Mouse (Mus musculus): ENCODE measurements at regions not wholly inside any gene's neighbourhood (a gene's known extent, or its start where the extent isn't known, plus 50 kb on each side); places are given as distances from the start of the nearest gene placed in this dataset.
A peak's percentile ranks its signal among the peaks of the same experiment; 100 is the strongest.

- no peak for DNase-seq
Observed at GRCm38 (mm10) chr13:85570886-85571527, 282.1 kb upstream of the Rasa1 start.

DNA sequence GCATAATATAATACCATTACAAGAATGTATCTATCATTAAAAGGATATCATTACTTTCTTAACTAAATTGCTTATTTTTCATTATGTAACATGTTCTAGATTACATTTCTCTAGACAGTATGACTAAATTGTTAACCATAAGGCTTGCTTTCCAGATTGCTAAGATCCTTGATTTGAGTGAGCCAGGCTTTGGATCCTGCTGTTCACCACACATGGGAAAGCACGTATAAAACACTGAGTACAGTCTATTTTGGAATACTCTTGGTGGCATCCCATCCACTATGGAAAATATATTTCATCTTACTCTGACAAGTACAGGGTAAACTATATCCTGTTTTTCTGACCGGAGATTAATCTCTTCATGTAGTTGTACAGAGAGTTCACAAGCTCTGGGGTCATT lies 268.9 kb upstream of the Rasa1 start:
- no peak for DNase-seq

- DNase-seq = peak; percentile 70
Observed at GRCm38 (mm10) chr13:85556101-85556853, 267.3 kb upstream of the Rasa1 start.

DNA sequence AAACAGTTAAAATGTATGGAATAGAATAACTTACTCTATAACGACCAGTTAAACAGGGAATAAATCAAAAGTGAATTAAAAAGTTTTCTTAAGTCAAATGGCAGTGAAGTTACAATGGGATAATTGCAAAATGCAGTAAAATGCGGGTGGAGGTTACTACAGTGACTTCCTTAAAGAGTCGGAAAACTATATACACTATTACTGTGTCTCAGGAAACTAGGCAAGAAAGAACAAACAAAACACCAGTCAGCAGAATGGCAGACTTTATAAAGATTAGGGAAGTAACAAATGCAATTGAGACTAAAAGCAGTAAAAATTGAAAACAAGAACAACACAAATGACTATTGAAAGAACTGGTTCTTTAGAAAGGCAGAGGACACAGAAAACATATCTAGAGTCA lies 264.1 kb upstream of the Rasa1 start:
- no peak for DNase-seq

GRCm38 (mm10) chr13:85509671-85510070 lies 220.7 kb upstream of the Rasa1 start:
- DNase-seq = no peak

DNA sequence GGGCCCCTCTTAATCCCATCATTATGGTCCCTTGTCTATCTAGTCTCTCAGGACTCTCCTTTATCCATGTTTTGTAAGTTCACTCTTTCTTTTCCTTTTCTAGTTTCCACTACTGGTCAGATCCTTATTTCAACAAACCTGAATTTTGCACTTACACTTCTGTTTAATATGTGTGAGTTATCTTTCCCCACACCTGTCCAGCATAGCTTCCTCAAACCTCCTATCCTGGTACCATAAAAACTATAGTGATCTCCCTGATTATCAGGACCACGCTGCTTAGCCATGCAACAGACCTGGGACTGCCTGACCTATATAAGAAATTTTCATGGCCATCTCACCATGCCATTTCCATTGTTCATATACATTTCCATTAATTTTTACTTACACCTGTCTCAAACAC lies 219.6 kb upstream of the Rasa1 start:
- DNase-seq = no peak

DNA sequence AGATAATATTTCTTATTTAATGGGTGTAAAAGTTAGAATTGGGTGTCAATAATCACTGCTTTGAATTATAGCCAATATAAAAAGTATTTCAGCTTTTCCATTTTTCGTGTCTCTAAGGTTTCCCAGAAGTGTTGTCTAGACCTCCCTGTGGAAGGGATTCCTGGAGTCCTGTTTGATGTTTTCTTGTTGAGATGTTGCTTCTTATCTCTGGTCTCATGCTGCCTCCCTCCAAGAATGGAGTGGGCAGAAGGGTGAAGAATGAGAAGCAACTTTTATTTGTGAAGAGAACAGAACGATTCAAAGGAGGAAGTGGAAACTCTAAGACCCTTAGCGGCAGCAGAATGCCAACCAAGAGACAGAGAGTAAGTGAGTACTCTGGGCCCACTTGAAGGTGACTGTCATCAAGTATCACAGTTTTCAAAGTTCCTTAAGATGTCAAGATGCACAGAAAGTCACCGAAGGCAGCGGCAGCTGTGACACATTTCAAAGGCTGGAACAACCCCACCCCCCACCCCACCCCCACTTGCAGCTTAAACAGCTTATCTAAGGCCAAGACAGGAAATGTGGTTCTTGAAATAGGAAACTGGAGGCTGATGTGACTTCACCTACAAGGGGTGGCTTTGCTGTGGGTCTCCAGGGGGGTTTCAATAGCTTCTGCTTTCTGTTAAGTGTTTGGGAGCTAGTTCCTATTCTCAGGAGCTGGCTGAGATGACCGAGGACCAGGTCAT lies 218.6 kb upstream of the Rasa1 start:
- no peak for DNase-seq

DNA sequence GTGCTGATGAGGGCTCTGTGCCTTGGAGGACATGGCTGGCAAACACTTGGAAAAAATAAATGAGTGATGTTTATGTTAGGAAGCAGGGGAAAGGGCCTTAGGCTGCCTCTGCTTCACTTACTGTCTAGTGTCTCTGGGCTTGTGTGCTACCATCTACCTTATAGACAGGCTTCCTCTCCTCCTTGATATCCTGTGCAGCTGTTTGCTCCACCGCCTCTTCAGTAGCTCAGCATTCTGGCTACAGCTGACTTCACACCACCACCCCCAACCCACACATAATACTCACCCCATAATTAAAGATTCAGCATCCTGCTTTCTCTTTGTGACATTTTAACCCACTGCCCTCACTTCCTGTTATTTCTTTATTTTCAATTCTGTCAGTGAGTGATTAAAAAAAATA lies 217.9 kb upstream of the Rasa1 start:
- no peak for DNase-seq

DNA sequence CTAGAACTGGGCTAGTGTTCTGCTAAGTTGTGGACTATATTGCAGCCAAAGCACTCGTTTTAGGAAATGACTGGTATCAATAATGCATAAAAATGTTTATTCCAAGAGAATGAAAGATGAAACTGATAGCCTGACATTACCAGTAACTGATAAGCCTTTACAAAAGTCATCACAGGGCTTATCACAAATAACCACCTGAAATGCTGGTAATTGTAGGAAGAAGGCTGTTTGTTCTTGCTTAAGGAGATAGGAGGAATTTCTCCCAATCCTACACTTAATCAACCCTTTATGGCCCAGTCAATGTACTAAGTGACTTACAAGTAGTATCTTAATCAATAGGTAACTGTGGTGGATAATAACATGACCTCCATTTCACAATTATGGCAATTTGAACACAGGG lies 217.1 kb upstream of the Rasa1 start:
- DNase-seq = no peak

DNA sequence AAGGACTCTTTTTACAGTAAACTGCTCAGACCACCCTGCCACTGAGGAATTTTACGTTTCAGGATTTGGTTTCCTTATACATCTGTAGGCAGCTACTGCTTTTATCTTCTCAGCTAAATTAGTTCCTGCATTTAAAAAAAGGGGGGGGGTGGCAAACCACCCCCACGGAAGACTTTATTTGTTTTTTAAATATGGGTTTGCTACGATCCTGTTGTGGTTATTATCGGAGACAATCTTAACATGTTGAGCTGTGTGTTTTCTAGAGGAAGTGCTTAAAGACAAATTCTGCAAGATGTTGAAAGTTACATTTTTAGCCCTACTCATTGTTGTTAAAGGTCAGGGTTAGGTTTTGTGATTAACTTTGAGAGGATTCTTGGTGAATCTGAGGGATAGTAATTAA lies 216.1 kb upstream of the Rasa1 start:
- no peak for DNase-seq

- DNase-seq = no peak
Observed at GRCm38 (mm10) chr13:85504001-85504400, 215.1 kb upstream of the Rasa1 start.

DNA sequence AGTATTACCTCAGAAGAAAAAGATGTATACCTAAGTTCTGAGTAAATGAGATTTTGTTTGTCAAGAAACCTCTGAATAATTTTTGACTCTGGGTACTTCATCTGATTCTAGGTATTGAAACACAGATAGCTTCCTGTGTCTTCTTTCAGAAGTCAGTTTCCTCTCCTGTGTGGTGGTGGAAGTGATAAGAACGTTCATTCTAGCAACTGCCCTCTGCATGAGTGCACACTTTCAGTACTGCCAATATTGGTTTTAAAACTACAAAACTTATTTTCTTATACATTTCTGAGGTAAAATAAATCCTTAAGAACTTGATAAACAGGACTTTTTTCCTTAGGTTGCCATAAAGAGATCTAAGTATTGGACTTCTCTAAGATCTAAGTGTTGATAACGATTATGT lies 209.8 kb upstream of the Rasa1 start:
- DNase-seq = no peak

GRCm38 (mm10) chr13:85484790-85485189 lies 195.9 kb upstream of the Rasa1 start:
- no peak for DNase-seq

GRCm38 (mm10) chr13:85483348-85483747 lies 194.4 kb upstream of the Rasa1 start:
- no peak for DNase-seq

- DNase-seq = no peak
Observed at GRCm38 (mm10) chr13:85479405-85479804, 190.5 kb upstream of the Rasa1 start.

DNA sequence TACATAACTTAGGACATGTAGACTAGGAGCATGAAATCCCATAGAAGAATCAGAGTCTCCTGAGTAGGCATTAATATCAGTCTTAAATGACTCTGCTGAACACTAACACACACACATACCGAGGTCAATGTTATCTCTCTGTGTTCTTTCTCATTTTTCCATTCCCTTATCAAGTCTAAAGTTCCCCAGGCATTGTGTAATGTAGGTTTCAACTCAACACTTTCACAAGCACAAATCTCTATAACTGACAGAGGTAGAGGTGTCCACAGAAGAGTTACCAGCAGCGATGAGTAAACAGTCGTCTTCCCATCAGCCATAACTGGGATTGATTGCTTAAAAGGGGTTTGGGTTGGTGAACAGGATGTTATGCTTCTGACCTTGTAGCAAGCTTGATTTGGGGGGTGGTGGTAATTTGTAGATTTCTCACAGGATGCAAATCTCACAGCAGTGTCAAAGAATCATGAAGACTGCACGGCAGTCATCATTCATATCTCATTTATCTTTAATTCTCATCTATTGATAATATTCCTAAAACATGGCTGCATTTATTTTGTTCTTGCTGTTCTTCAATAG lies 187.4 kb upstream of the Rasa1 start:
- no peak for DNase-seq

GRCm38 (mm10) chr13:85471340-85471739 lies 182.4 kb upstream of the Rasa1 start:
- DNase-seq = no peak

DNA sequence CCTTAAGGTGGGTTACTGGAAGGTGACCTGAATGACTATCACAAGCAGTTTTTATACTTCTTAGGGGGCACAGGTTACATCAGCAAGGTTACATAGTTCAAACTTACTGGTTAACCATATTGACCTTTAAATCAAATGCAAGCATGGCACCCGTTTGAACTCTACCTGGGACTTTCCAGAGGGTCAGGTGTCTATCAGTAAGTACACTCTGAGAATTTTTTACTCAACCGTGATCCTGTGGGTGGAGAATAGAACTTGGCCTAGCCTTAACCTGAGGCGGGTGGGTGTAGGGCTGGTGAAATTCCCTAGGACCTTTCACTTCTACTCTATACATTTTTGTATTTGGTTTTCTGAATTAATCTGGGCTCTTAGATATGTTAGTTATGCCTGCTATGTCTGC lies 170.5 kb upstream of the Rasa1 start:
- DNase-seq = no peak

DNA sequence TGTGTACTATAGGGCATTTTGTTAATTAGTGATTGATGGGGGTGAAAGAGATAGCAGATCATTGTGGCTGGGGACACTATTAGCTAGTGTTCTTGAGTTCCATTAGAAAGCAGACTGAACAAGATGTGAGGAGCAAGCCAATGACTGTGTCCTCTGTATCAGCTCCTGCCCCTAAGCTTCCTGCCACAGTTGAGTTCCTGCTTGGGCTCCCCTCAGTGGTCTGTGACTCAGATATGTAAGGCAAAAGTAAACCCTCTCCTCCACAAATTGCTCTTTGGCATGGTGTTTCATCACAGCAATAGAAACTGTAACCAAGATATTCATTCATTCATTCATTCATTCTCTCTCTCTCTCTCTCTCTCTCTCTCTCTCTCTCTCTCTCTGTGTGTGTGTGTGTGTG lies 169.7 kb upstream of the Rasa1 start:
- no peak for DNase-seq

- DNase-seq = no peak
Observed at GRCm38 (mm10) chr13:85439581-85439980, 150.7 kb upstream of the Rasa1 start.

DNA sequence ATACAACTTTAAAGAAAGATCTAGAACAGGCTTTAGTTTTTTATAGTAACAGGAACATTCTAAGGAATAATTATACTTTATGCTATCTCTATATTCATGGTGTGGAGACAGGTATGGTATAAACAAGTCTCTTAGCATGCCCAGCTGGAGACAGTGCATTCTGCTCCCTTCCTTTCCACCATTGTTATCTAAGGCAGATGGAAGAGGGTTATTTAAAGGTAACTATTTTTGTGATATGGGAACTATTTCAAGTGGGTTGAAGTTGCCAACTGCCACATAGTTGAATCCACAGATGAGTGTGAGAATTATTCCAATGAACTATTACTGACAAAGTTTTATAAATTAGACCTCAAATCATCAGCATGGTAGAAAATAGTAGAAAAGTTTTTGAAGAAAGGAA lies 148.9 kb upstream of the Rasa1 start:
- DNase-seq = no peak

DNA sequence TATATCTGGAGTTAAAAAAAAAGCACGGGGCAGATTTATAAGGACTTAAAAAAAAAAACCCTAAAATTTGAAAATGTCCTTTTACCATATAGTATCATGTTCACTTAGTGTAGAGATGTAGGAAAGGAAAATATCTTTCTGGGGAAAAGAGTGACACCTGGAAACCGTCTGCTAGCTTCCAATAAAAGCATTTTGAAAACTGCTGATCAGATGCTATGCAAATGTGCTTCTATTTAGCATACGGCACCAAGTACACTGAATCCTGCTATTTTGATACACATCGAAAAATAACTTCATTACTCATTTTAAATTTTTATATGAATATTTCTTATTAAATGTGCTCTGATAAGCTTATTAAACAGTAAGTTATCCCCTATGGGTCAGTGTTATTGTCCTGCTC lies 148.1 kb upstream of the Rasa1 start:
- DNase-seq = no peak

DNA sequence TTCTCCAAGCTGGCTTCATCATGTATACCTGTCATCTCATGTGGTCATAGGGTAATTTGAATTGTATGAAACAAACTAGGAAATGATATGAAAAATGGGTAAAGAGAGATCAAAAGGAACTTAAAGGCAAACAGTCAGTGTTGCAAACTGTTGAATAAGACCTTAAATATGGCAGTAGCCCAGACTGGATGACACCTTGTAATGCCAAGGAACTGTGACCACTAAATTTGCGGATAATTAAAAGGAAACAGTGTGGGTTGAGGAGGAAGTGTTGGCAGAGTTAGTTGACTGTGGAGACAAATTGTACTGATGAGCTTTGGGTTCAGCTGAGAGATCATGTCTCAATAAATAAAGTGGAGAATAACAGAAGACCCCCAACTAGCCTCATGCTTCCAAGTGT lies 147.3 kb upstream of the Rasa1 start:
- no peak for DNase-seq

Measured in adrenal gland, postnatal 10 days (tissue).